Mouse (Mus musculus) c-Kit-positive CD71-negative TER-119-negative erythroid progenitor cells, embryonic 14.5 days (primary cell): ENCODE measurements around the gene Ip6k2.

Source experiments
- DNase-seq: peaks from one replicate; pipeline ENCODE4 v3.0.0-alpha.2; 2013; ENCODE audit warnings: low read depth

The Ip6k2 gene

DNA sequence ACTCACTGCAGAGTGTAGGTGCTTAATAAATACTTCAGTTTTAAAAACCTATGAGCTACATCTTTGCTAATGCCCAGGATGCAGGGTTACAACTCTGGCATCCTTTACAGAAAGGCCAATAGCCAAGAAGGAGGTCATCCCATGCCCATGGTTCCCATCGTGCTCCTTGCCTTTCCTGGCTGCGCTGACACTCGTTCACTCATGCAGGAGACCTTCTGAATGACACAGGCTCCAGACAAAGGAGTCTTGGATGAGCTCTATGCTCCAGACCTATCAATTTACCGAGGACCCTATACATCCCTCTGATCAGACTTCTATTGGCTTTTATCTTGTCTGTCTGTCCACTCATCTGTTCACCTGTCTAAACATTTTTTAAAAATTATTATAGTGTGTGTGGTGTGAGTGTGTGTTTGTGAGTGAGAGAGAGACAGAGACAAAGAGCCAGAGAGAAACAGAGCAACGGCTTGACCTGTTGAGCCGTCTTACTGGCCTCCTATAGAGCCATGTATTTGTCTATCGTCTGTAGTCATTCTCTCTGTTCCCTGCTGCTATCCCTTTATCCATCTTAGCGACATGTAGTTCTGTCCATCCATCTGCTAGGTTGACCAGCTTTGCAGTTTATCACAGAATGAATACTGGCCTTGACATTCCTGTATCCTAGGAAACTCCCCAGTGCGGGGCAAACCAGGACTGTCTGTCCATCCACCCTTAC is 604 bp upstream of the Ip6k2 start:
- DNase-seq: no peak

DNA sequence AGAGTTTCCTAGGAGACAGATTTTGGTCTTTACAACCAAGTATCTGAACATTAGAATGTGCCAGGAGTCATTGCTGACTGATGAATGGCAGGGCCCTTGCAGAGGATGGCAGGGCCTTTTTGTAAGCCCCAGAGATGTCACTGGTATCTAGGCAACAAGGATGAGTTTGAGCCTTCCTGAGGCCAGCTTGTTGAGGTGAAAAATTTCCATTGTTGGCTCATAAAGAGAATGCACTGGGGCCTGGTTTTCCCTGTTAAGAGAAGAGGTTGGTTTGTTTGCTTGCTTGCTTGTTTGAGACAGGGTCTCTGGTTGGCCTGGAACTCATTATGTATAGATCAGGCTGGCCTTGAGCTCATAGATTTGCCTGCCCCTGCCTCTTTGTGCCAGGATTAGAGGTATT is 1.8 kb downstream of the Ip6k2 start:
- no peak for DNase-seq

DNA sequence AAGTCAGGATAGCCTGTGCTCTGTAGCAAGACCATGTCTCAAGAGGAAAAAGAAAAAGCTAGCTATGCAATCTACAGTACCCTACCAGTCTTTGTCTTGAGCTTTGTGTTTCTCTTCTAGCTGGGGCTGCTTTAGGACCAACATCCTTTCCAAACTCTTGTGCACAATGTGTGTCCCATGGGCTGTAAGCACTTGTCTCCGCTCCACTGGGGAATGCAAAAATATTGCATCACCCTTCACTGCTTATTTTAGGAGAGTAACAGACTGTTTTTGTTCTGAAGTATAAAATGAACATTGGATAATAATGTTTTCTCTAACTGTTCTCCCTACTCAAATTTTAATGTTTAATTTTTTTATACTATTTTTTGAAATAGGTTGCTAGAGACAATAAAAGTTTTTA is 2.9 kb downstream of the Ip6k2 start:
- no peak for DNase-seq

DNA sequence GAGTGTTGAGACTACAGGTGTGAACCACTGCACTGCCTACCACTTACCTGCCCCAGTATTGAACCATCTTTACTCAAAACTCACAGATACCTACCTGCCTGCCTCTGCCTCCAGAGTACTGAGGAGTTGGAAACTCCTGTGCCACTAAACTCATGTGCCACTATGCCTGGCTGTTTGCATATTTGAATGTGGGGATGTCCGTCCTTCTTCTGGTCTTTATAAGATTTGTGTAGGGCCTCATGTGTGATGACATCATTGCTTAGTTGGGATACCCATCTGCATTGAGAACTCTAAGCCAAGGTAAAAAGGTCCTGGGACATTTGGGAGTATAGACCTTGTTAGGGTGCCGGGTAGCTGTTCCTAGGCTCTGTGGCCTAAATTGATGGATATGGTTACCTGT is 3.5 kb downstream of the Ip6k2 start:
- DNase-seq: no peak

DNA sequence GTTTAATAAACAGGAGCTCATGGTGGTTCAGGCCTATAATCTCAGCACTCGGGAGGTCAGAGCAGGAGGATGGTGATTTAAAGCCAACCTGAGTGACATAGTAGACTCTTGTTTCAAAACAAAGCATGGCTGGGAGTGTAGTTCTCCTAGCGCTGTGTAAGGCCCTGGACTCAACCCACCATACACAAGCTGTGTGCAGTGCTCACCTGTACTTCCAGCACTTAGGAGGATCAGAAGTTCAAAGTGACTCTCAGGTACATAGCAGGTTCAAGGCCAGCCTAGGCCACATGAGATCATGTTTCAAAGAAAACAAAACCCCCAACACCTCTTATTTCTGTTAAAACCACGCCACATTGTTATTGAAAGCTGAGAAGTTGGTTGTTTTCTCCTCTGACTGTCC is 5.1 kb downstream of the Ip6k2 start:
- no peak for DNase-seq

DNA sequence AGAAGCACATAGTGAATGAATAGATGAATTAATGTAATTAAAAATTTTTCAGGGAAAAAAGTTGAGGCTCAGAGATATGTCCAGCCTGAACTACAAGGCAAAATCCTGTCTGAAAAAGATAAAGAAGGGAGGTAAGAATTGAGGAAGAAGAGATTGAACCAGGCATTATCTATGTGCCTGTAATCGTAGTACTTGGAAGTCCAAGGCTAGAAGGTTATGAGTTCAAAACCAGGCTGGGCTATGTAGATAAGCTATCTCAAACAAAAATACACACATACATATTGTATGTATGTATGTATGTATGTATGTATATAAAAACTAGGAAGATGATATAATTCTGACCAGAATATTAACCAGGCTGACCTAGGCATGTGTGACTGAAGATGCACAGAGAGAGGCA is 8.7 kb downstream of the Ip6k2 start:
- no peak for DNase-seq

DNA sequence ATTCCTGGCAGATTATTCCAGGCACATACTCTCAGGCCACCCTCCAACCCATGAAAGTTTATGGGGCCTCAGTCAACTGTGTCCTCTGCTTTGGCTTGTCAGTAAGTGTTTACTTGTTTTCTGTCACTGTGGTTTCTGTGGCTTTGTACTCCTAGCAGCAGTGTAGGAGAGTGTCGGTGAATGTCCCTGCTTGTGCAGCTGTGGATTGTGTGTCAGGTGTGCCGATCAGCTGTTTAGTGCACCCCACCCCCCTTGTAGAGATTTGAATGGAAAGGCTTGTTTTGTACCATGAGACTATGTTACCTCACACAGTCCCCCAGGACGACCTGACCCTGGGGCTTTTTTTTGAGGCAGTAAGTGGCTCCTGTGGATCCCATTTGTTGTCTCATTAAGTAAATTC is 9.1 kb downstream of the Ip6k2 start:
- no peak for DNase-seq

DNA sequence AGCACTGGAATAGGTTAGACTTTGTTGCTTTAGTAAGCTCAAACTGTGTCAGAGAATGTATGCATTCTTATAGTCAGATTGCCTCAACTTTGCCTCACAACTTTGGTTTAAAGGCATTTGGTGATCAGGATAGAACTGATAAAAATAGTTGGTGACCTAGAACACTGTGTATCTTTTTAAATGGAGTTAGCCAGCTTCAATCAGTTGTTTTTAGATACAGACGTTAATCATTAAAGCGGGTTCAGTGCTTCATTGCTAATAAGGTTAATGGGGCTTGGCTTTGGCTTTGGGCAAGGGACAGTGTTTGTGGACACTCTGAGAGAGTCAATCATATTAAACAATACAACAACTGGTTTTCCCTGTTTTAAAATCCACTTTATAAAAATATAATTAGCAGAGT is 11.7 kb downstream of the Ip6k2 start:
- DNase-seq: no peak

DNA sequence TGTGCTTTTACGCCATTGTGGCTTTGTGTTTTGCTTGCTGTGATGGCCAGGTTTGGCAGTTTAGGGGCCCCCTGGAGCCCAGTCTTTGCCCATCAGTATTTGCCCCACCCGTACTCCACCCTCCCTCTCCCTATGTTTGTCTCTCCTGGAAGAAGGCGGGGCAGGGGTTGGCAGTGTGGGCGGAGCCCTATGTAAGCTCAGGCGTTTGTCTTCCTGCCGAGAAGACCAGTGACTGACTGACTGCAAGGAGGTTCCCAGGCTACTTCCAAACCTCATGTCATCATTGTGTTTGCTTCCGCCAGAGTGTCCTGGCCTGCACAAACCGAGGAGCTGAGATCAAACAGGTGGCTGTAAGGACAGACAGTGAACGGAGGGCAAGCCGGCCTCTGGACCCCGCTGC is 12.2 kb downstream of the Ip6k2 start:
- no peak for DNase-seq

DNA sequence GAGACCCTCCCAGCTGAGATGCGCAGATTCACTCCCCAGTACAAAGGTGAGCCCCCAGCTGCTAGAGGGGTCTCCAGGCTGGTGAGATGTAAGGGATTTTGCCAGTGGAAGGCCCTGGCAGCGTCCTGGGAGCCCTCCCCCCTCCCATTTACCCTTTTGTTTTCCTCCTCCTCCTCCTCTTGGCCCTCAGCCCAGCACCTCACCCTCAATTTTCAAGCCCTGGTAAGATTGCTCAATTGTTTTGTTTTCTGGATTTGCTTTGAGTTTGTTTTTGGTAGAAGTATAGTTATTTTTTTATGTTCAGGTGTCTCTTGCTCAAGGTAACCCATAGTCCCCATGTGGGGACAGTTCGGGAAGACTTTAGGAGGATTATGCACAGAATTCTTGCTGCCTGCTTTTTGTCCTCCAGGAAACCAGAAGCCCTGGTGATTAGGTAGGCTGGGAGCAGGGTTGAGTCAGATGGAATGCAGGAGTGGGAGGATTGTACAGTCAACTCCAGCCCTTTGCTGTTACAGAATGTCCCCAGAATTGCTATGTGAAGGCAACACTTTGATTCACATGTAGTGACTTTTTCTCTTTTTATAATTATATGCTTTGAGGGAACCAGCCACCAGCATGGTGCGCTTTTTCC is 12.9 kb downstream of the Ip6k2 start:
- no peak for DNase-seq

DNA sequence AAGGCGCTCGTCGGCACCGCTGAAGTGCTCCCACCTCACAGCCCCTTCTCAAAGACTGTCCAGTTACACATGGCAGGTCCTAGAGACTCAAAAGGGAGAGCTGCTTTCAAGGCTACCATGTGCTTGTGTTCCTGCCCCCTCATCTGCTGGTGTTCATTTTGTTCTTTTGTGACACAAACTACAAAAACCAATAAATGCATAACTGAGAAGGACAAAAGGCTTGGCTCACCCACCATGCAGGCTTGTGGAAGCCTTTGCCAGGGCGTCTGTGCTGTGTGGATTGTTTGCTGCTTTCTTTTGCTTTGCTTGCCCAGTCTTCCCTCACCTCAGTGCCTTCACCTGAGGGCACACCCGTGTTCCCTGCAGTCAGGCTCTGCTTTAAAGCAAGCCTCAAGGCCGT is 13.9 kb downstream of the Ip6k2 start:
- no peak for DNase-seq

DNA sequence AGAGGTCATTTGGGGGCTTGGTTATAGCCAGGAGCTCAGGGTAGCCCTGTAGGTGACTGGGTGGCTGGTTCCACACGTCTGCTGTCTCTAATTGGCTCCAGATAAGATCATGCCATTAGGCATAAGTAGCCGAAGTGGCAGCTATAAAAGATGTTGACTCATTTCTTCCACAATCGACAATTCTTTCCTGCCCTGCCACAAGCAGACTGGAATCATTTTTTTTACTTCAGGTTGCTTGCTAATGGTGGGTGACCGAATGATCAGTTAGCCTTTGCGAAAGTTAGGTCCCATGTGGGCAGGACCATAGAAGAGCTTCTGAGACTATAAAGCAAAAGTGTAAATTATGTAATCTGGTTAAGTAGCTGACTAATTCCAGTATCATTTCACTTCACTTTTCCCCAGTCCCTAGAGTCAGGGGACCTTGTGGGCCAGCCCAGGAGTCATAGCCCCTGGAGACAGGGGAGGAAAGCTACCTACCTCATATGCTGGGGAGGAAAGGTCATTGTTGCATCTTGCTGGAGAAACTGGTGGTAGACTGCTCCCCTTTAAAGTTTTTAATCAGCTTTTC is 15.0 kb downstream of the Ip6k2 start:
- DNase-seq: no peak

DNA sequence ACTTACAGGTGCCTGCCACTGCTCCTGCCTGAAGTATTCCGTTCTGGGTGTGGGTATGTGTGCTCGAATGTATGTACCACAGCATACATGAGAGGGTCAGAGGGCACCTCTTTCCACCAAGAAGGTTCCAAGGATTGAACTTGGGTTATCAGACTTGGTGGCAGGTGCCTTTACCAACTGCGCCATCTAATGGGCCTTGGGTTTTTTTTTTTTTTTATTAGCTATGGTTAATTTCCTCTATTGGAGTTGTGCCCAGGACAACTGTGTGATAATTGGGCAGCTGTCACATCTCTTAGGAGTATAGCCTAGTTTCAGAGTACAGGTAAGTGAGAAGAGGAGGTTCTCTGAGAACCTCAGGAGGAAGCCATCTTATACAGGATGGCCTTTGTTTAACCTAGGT is 16.0 kb downstream of the Ip6k2 start:
- no peak for DNase-seq

DNA sequence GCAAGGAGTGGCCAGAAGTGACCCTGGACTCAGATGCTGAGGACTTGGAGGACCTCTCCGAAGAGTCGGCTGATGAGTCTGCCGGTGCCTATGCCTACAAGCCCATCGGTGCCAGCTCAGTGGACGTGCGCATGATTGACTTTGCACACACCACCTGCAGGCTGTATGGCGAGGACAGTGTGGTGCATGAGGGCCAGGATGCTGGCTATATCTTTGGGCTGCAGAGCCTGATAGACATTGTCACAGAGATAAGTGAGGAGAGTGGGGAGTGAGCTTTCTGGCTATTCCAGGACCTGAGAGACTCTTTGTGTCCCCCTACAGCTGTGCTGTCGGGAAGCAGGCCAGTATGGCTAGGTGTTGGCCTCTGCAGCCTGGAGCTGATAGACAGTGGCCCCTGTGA is 22.2 kb downstream of the Ip6k2 start:
- DNase-seq: no peak

DNA sequence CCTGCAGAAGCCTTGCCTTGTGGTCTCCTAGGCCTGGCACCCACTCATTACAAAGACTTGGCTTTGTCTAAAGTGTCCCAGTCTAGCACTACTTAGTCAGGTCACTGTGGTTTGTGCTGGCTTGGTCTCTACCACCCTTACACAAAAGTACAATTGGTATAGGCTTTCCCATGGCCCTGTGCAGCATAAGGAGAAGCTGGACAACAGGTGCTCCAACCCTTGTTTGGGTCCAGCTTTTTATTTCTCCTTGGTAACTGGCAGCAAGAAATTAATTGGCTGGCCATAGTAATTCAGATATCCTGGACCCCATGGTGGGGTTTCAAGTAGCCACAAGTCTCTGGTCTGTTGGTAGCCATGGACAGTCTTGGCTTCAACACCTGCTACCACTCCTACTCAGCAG is 22.8 kb downstream of the Ip6k2 start:
- DNase-seq: no peak

DNA sequence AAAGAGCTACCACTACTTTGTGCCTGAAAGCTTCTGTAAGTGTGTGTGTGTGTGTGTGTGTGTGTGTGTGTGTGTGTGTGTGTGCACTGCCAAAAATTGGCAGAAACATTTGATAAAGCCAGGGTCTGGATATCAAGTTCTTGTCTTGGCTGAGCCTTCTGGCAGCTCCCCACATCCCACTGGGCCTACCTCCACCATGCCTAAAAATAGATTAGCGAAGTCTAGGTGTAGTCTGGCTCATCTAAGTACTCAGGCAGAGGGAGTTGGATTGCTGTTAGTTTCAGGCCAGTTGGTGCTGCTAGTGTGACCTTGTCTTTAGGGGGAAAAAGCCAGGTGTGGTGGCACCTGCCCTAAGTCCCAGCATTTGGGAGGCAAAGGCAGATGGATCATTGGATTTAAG is 23.2 kb downstream of the Ip6k2 start:
- DNase-seq: no peak

DNA sequence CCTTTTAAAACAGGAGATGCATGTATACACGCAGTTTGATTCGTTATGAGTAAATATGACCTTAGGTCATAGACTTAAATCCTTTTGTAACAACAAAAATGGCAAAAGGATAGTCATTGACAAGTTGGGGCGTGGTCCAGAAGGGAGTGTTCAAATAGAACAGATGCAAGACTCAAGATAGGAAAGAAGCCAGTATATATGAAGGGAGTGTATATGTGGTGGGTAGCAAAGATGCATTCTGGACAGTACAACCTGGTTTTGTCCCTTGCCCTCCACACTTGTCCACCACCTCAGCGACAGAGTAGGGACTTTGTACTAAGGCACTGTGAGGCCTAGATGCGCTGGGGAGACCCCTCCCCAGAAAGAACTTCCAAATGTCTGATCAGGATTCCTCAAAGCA is 24.1 kb downstream of the Ip6k2 start:
- DNase-seq: no peak

DNA sequence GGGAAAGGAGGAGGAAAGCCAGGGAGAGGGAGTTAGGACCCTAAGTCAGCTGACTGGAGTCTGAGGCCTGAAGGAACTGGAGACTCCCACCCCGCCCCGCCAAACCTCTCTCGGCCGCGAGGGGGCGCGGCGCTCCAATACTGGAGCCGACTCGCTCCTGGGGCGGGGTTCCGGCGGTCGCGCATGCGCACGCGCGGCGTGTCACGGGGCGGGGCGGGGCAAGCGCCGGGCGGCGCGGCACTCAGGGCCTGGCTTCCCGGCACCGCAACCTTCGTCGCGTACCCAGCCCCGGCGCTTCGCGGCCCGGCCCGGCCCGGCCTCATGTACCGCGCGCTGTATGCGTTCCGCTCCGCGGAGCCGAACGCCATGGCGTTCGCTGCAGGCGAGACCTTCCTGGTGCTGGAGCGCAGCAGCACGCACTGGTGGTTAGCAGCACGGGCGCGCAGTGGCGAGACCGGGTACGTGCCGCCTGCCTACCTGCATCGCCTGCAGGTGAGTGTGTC is 24.6 kb downstream of the Ip6k2 start, which contains the start of gene Nckipsd:
Nckipsd (plus strand) TSS at position 206 of the 503 bp plus-strand sequence.
- peak; percentile 89 for DNase-seq

DNA sequence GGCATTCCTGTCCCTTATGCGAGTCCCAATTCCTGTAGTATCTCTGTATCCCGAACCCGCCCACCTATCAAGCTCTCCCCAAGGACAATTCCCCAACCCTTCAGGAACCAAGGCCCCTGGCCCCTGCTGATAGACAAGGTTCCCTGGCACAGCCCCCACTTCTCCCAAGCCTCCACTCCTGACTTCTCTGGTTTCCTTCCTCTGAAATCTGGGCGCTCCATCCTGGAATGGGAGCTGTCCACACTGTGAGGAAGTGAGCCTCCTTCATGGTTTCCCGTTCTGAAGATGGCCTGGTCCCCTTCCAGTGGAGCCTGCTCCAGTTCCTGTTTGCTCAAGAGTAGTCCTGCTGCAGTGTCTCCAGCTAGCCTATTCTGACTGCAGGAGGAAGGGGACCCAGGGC is 25.6 kb downstream of the Ip6k2 start:
- DNase-seq: no peak

DNA sequence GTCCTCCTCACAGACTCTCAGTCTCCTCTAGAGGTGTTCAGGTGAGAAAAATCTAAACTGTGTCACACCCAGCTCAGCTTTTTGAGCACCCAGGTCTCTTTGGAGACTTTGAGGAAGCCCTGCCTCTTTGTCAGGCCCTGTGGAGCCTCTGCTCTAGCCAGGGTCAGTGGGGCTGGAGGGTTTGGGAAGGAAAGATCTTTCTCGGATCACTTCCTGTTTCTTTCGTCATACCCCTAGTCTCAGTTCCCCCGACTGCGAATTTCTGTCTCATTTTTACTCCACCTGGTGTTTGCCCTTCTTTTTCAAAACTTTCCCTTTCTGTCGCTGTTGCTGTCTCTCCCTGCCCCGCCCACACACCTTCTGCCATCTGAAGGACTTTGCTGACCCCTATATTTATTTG is 26.1 kb downstream of the Ip6k2 start:
- no peak for DNase-seq

DNA sequence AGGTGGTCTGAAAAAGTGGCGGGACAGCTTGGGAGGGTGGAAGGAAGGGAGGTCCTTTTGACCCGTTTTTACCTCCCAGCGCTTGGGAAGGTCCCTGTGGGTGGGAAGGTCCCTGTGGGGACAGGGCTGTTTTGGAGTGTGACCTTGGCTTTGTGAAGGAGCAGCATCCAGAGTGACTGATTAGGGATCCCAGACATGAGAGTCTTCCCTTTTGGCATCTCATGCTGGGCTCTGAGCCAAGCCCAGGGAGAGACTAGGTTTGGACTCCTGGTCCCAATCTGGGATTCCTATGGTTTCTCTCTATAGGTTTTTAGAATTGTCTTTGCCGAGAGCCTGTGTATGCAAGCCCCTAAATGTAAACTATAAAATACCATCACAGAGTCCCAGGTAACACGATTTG is 26.9 kb downstream of the Ip6k2 start:
- no peak for DNase-seq

DNA sequence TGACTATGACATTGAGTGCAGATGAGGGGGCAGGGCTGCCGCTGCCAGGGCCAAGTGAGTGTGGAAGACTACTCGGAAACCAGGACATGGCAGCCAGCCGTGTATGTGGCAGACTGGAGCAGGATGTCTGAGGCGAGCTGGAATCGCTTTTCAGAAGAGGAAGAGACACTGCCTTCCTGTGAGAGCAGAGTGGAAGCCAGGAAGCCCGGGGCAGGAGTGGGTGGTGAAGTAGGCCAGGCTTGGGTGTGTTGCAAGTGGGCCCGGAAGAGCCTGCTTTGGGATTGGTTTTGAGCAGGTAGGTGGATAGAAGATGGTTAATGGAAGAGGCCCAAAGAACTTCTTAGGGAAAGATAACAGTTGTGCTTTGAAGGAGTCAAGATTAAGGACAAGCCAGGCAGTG is 32.0 kb downstream of the Ip6k2 start:
- no peak for DNase-seq

DNA sequence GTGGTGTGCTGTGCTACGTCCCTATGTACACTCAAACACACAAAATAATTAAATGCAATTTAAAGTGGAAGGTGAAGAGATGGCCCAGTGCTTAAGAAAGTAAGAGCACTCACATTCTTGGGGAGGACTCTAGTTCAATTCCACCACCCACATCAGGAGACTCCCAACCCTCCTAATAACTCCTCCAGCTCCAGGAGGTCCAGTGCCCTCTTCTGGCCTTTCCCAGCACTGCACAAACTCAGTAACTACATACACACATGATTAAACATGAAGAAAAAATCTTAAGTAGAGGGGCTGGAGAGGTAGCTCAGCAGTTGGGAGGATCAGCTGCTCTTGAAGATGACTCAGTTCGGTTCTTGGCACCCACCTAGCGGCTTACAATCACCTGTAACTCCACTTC is 35.9 kb downstream of the Ip6k2 start:
- DNase-seq: peak; percentile 34

DNA sequence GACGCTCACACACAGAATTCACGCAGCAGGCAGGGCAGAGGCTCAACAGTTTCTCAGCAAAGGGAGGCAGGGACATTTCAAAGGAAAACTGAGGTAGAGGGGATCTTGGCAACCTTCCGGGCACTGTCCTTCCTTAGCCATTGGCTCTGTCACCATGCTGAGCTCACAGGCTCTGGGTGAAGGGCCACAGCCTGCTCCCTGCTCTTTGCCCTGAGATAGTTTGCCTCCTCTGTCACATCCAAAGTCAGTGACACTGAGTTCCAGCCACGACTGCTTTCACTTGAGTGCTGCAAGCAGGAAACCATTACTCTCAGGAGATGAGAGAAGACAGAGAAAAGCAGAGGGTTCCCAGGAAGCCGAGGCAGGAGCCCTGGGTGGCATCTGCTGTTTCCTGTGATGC is 36.5 kb downstream of the Ip6k2 start:
- no peak for DNase-seq
